Mouse (Mus musculus): ENCODE data around the gene Gm11487. TPM values are rescaled to one million over a fixed set of nuclear protein-coding genes. Genes with fewer than 3 reads are reported as not detected.
"Not testable (repeated sequence)": the region's sequence is repeated elsewhere in the genome, so short reads cannot be mapped to it uniquely, and the experiment has no call there.

Gm11487 gene
- polyA plus RNA-seq (2012; rRNA removed): not detected in 2 replicates

- H3K27ac ChIP-seq (ENCODE audit: insufficient read depth, low read depth, low read length); H3K4me1 ChIP-seq (ENCODE audit: control insufficient read depth, insufficient read depth, low read length); H3K36me3 ChIP-seq (ENCODE audit: control insufficient read depth, insufficient read depth, low read length); H3K4me3 ChIP-seq (ENCODE audit: insufficient read depth, low read depth, low read length); DNase-seq; H3K27me3 ChIP-seq (replicated peaks; ENCODE audit: control insufficient read depth, insufficient read depth, low read length): not testable (repeated sequence)
- WGBS: 90% methylated on average over 4 of the region's 4 CpGs
These were observed at the start of gene Gm11487 for GRCm38 (mm10) chr4:73404972-73405371. Gene Gm11487, minus strand, starts transcription at chr4:73405072.

- no peak overlapping the region for H3K4me3 ChIP-seq (ENCODE audit: insufficient read depth, low read depth, low read length)
- TF ChIP-seq POLR2A (IDR thresholded peaks at IDR 0.05; ENCODE audit: low read depth, low read length) (no peak), CTCF (conservative IDR thresholded peaks at IDR 0.05; ENCODE audit: insufficient read depth, insufficient read length, low read depth, low read length) (peak; percentile 63)
- peak; percentile 40 for DNase-seq
- H3K27ac ChIP-seq (ENCODE audit: insufficient read depth, low read depth, low read length): no peak overlapping the region
- no peaks in the 10 kb centered on the region for H3K27me3 ChIP-seq (replicated peaks; ENCODE audit: control insufficient read depth, insufficient read depth, low read length)
- 52% methylated on average over 7 of the region's 7 CpGs for WGBS
- no peaks in the 10 kb centered on the region for H3K36me3 ChIP-seq (ENCODE audit: control insufficient read depth, insufficient read depth, low read length)
- no peaks in the 10 kb centered on the region for H3K4me1 ChIP-seq (ENCODE audit: control insufficient read depth, insufficient read depth, low read length)
These were observed 39.8 kb upstream of the Gm11487 start for GRCm38 (mm10) chr4:73444715-73445114.

- no peak overlapping the region for H3K4me3 ChIP-seq (ENCODE audit: insufficient read depth, low read depth, low read length)
- WGBS: 55% methylated on average over 1 of the region's 1 CpGs
- DNase-seq: no peak
- H3K27ac ChIP-seq (ENCODE audit: insufficient read depth, low read depth, low read length): no peak overlapping the region
- TF ChIP-seq CTCF (conservative IDR thresholded peaks at IDR 0.05; ENCODE audit: insufficient read depth, insufficient read length, low read depth, low read length) (no peak), POLR2A (IDR thresholded peaks at IDR 0.05; ENCODE audit: low read depth, low read length) (no peak)
- no peaks in the 10 kb centered on the region for H3K27me3 ChIP-seq (replicated peaks; ENCODE audit: control insufficient read depth, insufficient read depth, low read length)
- H3K4me1 ChIP-seq (ENCODE audit: control insufficient read depth, insufficient read depth, low read length): no peaks in the 10 kb centered on the region
- H3K36me3 ChIP-seq (ENCODE audit: control insufficient read depth, insufficient read depth, low read length): no peaks in the 10 kb centered on the region
These were observed 37.7 kb upstream of the Gm11487 start for GRCm38 (mm10) chr4:73442568-73442967.

GRCm38 (mm10) chr4:73425903-73426302 is 21.0 kb upstream of the Gm11487 start:
- Histone ChIP-seq H3K4me1 (ENCODE audit: control insufficient read depth, insufficient read depth, low read length) (no peaks in the 10 kb centered on the region), H3K27ac (ENCODE audit: insufficient read depth, low read depth, low read length) (no peak overlapping the region), H3K4me3 (ENCODE audit: insufficient read depth, low read depth, low read length) (no peak overlapping the region), H3K36me3 (ENCODE audit: control insufficient read depth, insufficient read depth, low read length) (no peaks in the 10 kb centered on the region), H3K27me3 (replicated peaks; ENCODE audit: control insufficient read depth, insufficient read depth, low read length) (no peaks in the 10 kb centered on the region)
- DNase-seq: no peak
- TF ChIP-seq CTCF (conservative IDR thresholded peaks at IDR 0.05; ENCODE audit: insufficient read depth, insufficient read length, low read depth, low read length): no peak
- TF ChIP-seq POLR2A (IDR thresholded peaks at IDR 0.05; ENCODE audit: low read depth, low read length): no peak
- 86% methylated on average over 3 of the region's 3 CpGs for WGBS

- H3K36me3 ChIP-seq (ENCODE audit: control insufficient read depth, insufficient read depth, low read length): no peaks in the 10 kb centered on the region
- TF ChIP-seq POLR2A (IDR thresholded peaks at IDR 0.05; ENCODE audit: low read depth, low read length) (no peak), CTCF (conservative IDR thresholded peaks at IDR 0.05; ENCODE audit: insufficient read depth, insufficient read length, low read depth, low read length) (no peak)
- H3K4me1 ChIP-seq (ENCODE audit: control insufficient read depth, insufficient read depth, low read length): no peaks in the 10 kb centered on the region
- no peaks in the 10 kb centered on the region for H3K27me3 ChIP-seq (replicated peaks; ENCODE audit: control insufficient read depth, insufficient read depth, low read length)
- no peak overlapping the region for H3K4me3 ChIP-seq (ENCODE audit: insufficient read depth, low read depth, low read length)
- WGBS: 87% methylated on average over 12 of the region's 12 CpGs
- no peak overlapping the region for H3K27ac ChIP-seq (ENCODE audit: insufficient read depth, low read depth, low read length)
- no peak for DNase-seq
These were observed 18.2 kb upstream of the Gm11487 start for GRCm38 (mm10) chr4:73423049-73423448.

GRCm38 (mm10) chr4:73366534-73366933 is 38.3 kb downstream of the Gm11487 start:
- 65% methylated on average over 3 of the region's 3 CpGs for whole genome bisulfite sequencing
- H3K27me3 ChIP-seq (replicated peaks; ENCODE audit: control insufficient read depth, insufficient read depth, low read length): no peaks in the 10 kb centered on the region
- H3K4me3 ChIP-seq (ENCODE audit: insufficient read depth, low read depth, low read length): no peak overlapping the region
- DNase-seq: no peak
- no peak overlapping the region for H3K27ac ChIP-seq (ENCODE audit: insufficient read depth, low read depth, low read length)
- TF ChIP-seq CTCF (conservative IDR thresholded peaks at IDR 0.05; ENCODE audit: insufficient read depth, insufficient read length, low read depth, low read length) (no peak), POLR2A (IDR thresholded peaks at IDR 0.05; ENCODE audit: low read depth, low read length) (no peak)
- no peaks in the 10 kb centered on the region for H3K4me1 ChIP-seq (ENCODE audit: control insufficient read depth, insufficient read depth, low read length)
- no peaks in the 10 kb centered on the region for H3K36me3 ChIP-seq (ENCODE audit: control insufficient read depth, insufficient read depth, low read length)

Other genes starting within 250 kb of the Gm11487 start
- not detected in 2 replicates for gene Gm11238, start 202.8 kb upstream of the Gm11487 start, polyA plus RNA-seq (2012; rRNA removed)
- gene Gm11237, start 217.9 kb upstream of the Gm11487 start, polyA plus RNA-seq (2012; rRNA removed): not detected in 2 replicates
- not detected in 2 replicates for gene Gm11236, start 233.0 kb upstream of the Gm11487 start, polyA plus RNA-seq (2012; rRNA removed)

All from kidney, adult 2 months (tissue).